Mouse (Mus musculus) right cerebral cortex, postnatal 14 days (tissue): ENCODE data around the gene Col6a6.

Experiments
- DNase-seq: peaks from one replicate; pipeline ENCODE4 v3.0.0; 2022

The Col6a6 gene

GRCm38 (mm10) chr9:105796137-105796536 is 31.8 kb downstream of the Col6a6 start:
- DNase-seq, result no peak

GRCm38 (mm10) chr9:105794965-105795364 is 33.0 kb downstream of the Col6a6 start:
- no peak for DNase-seq

GRCm38 (mm10) chr9:105791810-105792209 is 36.1 kb downstream of the Col6a6 start:
- DNase-seq, result no peak

- DNase-seq, result no peak
These were observed 39.8 kb downstream of the Col6a6 start for GRCm38 (mm10) chr9:105788203-105788602.

- no peak for DNase-seq
These were observed 40.2 kb downstream of the Col6a6 start for GRCm38 (mm10) chr9:105787800-105788199.

GRCm38 (mm10) chr9:105784026-105784425 is 43.9 kb downstream of the Col6a6 start:
- DNase-seq, result no peak

GRCm38 (mm10) chr9:105780696-105781095 is 47.3 kb downstream of the Col6a6 start:
- no peak for DNase-seq

GRCm38 (mm10) chr9:105778741-105779140 is 49.2 kb downstream of the Col6a6 start:
- DNase-seq, result no peak

- no peak for DNase-seq
These were observed 53.1 kb downstream of the Col6a6 start for GRCm38 (mm10) chr9:105774878-105775277.

GRCm38 (mm10) chr9:105774321-105774720 is 53.6 kb downstream of the Col6a6 start:
- no peak for DNase-seq

- DNase-seq, result no peak
These were observed 56.6 kb downstream of the Col6a6 start for GRCm38 (mm10) chr9:105771380-105771779.

GRCm38 (mm10) chr9:105770690-105771089 is 57.3 kb downstream of the Col6a6 start:
- DNase-seq, result no peak

- DNase-seq, result no peak
These were observed 62.1 kb downstream of the Col6a6 start for GRCm38 (mm10) chr9:105765891-105766290.

GRCm38 (mm10) chr9:105764681-105765080 is 63.3 kb downstream of the Col6a6 start:
- DNase-seq, result no peak

- no peak for DNase-seq
These were observed 63.8 kb downstream of the Col6a6 start for GRCm38 (mm10) chr9:105764127-105764526.

GRCm38 (mm10) chr9:105763625-105764024 is 64.3 kb downstream of the Col6a6 start:
- no peak for DNase-seq

- DNase-seq, result no peak
These were observed 65.7 kb downstream of the Col6a6 start for GRCm38 (mm10) chr9:105762274-105762673.

- DNase-seq, result no peak
These were observed 69.1 kb downstream of the Col6a6 start for GRCm38 (mm10) chr9:105758861-105759260.

GRCm38 (mm10) chr9:105758173-105758765 is 69.7 kb downstream of the Col6a6 start:
- no peak for DNase-seq

GRCm38 (mm10) chr9:105754256-105754655 is 73.7 kb downstream of the Col6a6 start:
- no peak for DNase-seq

GRCm38 (mm10) chr9:105745861-105746260 is 82.1 kb downstream of the Col6a6 start:
- DNase-seq, result no peak

- no peak for DNase-seq
These were observed 87.5 kb downstream of the Col6a6 start for GRCm38 (mm10) chr9:105740413-105740812.

- no peak for DNase-seq
These were observed 88.5 kb downstream of the Col6a6 start for GRCm38 (mm10) chr9:105739446-105739845.

- DNase-seq, result no peak
These were observed 90.5 kb downstream of the Col6a6 start for GRCm38 (mm10) chr9:105737448-105737847.

GRCm38 (mm10) chr9:105735195-105735594 is 92.8 kb downstream of the Col6a6 start:
- DNase-seq, result no peak
